Mouse (Mus musculus) layer of hippocampus, postnatal 10 days (tissue): ENCODE data around the gene Olfr145. TPM values are rescaled to one million over a fixed set of nuclear protein-coding genes. Genes with fewer than 3 reads are reported as not detected.

Experiments used
- DNase-seq, 2 experiments: peaks; one replicate each; pipeline ENCODE4 v3.0.0; 2021; ENCODE audit warnings: low spot score in 2 of 2
- long read RNA-seq: library from polyadenylated mRNA; stranded (forward); transcript quantifications from one replicate; pipeline ENCODE4 v2.0.0, GENCODE M21; 2023
- total RNA-seq, 2 experiments: library from RNA; stranded (reverse); gene quantifications; 2 replicates each; pipeline ENCODE4 v1.2.3; 2021

The Olfr145 gene
- not detected for total RNA-seq
- long read RNA-seq: 0 reads

- no peak for DNase-seq
Observed at GRCm38 (mm10) chr9:37896661-37897060, at the start of gene Olfr145. Olfr145 (plus strand) TSS chr9:37896724.

DNA sequence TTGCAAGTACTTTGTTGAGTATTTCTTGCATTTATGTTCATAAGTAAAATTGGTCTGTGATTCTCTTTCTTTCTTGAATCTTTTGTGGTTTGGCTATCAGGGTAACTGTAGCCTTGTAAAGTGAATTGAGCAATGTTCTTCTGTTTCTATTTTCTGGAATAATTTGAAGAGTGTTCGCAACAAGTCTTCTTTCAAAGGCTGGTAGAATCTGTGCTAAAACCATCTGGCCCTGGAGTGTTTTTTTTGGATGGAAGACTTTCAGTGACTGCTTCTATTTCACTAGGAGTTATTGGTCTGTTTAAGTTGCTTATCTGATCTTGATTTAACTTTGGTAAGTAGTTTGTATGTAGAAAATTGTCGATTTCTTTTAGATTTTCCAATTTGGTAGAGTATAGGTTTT, 47.3 kb upstream of the Olfr145 start:
- no peak for DNase-seq

GRCm38 (mm10) chr9:37853969-37854368, 42.6 kb upstream of the Olfr145 start, which contains the start of gene Olfr877:
Olfr877 (plus strand) TSS chr9:37854269.
- no peak for DNase-seq

- DNase-seq: no peak
Observed at GRCm38 (mm10) chr9:37863325-37863724, 33.2 kb upstream of the Olfr145 start.

DNA sequence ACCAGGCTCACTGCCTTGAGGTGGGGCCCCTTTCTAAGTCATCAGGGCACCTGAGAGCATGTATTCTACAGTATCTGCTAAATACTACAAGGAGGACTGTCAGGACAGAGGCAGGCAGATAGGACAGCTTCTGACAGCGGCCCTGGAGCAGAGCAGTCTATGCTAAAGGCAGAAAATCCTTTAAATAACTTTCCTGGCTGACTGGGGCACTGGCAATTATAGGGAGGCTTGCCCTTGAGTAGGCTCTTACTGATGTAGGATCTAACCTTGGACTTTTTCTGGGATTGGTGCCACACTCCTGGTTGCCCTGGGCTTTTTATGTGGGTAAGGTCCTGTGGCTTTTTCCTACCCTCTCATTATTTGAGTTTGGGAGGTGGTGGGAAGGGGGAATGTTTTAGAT, 26.3 kb upstream of the Olfr145 start:
- no peak for DNase-seq

GRCm38 (mm10) chr9:37871097-37871496, 25.4 kb upstream of the Olfr145 start:
- no peak for DNase-seq

- no peak for DNase-seq
Observed at GRCm38 (mm10) chr9:37871536-37871935, 25.0 kb upstream of the Olfr145 start.

DNA sequence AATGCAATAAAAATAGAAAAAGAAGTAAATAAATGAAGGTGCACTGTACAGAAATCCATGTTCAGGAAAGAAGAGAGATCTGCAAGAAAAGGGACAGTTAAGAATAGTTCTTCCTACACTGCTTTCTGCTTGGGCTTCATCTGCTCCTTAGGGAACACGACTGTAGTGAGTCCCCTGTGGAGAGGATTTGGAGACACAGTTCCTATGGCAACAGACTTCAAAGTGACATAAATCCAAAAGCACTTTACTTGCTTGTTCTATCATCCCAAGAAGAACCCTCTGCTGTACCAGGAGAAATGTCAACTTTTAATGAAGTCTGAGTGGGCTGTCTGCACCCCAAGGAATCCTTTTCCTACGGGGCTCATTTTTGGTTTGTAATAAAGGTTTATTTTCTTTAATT, 5.6 kb upstream of the Olfr145 start:
- no peak for DNase-seq

DNA sequence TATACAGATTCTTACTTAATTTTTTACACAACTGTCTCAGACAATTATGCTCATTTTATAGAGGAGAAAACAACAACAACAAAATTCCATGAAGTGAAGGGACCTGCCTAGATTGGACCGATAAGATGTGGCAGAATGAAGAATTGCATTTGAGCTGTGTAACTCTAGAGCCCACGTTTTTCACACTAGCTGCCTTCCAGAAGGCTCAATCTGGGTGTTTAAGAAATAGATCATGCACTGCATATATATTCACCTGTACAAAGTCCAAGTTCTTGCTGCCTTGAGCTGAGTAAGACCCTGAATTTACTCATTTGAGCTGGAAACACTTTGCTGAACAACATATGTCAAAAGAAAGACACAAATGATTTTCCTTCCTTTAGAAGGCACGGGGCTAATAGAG, 9.0 kb downstream of the Olfr145 start:
- DNase-seq: no peak

- DNase-seq: no peak
Observed at GRCm38 (mm10) chr9:37917540-37917939, 21.0 kb downstream of the Olfr145 start, which contains the start of gene Olfr878. Olfr878 (plus strand) TSS chr9:37917840.

DNA sequence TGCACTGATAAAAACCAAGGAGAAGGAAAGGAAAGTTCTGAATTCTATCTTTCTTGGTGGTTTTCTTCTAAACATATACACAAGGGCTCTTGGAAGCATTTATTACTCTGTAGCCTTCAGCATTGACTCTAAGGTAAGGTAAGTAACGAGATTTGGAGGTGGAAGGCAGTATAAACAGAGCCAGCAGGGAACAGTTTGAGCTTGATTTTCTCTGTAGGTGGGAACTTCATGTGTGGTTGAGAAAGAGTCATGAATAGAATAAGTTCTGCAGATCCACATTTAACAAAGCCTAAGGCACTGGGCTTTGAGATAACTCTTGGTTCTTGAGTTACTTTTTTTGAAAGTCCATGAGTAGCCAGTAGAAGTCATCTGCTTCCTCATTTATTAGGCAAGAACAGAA, 21.5 kb downstream of the Olfr145 start:
- DNase-seq: no peak

DNA sequence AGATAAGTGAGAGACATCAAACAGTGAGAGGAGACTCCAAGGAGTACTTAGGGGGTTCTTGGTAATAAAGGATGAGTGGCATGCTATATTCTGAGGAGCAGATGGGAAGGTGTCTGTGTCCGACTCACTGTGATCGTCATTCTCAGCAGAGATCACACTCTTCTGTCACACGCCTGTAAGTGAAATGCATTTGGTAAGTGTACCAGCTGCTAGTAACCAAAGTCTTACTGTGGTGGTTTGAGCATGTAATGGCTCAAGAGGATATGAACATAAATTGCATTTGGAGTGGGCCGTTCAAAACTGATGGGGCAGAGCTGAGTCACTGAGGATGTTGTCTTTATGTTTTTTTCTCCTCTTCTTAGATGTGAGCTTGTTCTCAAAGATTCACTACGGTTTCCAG, 27.7 kb downstream of the Olfr145 start:
- DNase-seq: no peak

GRCm38 (mm10) chr9:37925445-37925844, 28.9 kb downstream of the Olfr145 start:
- DNase-seq: no peak

DNA sequence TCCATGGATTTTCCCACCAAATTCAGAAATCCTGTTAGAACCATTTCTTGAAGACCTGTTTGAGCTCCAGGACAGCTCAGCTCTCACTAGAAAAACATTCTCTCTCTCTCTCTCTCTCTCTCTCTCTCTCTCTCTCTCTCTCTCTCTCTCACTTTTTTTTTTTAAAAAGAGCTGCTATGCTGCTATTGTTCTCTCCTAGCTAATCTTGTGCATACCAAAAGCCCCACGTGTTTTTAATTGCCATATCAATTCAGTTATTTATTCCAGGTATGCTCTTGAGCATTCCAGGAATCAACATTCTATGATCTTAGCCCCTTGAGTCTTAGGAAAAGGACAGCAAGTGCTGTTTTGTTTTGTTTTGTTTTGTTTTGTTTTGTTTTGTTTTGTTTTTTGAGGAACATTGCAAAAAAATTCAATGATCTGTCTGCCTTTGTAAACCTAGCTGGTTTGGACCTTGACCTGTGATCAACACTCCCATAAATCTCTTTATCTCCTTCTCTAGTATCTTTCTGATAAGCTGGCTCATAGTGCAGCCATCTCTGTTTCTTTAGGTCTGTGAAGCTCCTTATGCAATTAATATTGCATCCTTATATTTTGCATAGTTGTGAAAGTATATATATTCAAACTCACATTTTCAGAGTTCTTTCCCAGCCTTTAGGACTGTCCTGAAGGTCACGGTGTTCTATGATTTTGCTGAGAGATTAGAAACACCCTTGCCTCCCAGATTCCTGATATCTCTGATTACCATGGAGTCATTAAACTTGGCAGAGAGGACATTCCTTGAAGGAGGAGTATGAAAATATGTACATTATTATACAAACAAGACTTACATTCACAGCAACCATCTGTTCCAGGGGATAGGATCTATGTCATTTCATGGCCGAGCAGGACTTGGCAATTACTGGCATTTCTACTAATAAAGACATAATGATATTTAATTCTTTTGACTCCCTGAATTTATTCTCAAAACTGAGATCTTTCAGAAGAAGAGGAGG, 29.8 kb downstream of the Olfr145 start:
- no peak for DNase-seq

- peak; percentile 69 to 76 for DNase-seq
Observed at GRCm38 (mm10) chr9:37932519-37932918, 36.0 kb downstream of the Olfr145 start.

DNA sequence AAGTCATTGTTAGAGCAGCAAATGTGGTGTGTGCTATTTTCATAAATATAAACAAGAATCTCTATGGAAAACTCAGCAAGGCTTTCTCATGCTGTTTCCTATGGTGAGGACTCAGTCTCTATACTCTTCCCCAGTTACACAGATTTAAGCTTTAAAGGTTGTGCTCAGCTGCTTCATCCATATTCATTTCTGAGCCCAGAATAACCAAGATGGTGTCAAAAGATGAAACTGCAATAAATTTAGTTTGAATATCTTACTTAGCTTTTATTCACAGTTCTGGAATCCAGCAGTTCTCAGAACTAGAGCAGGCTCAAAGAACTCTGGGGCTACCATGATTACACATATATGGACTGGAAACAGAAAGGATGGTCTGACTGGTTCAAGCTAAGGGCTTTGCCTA, 37.6 kb downstream of the Olfr145 start:
- no peak for DNase-seq

- DNase-seq: no peak
Observed at GRCm38 (mm10) chr9:37941167-37941566, 44.6 kb downstream of the Olfr145 start.

Other genes starting within 250 kb of the Olfr145 start
- gene Tbrg1, start 239.4 kb upstream of the Olfr145 start, total RNA-seq: 10 to 100 TPM; 53.4 to 55.6 TPM
- gene Panx3, start 227.5 kb upstream of the Olfr145 start, total RNA-seq: not detected
- gene Olfr160, start 180.5 kb upstream of the Olfr145 start, total RNA-seq: not detected
- gene Olfr874, start 151.6 kb upstream of the Olfr145 start, total RNA-seq: not detected
- not detected for gene Olfr875, start 124.9 kb upstream of the Olfr145 start, total RNA-seq
- gene Olfr876, start 93.7 kb upstream of the Olfr145 start, total RNA-seq: not detected
- gene Olfr877, start 42.5 kb upstream of the Olfr145 start, total RNA-seq: not detected
- gene Olfr878, start 21.1 kb downstream of the Olfr145 start, total RNA-seq: not detected
- gene Olfr881, start 95.1 kb downstream of the Olfr145 start, total RNA-seq: not detected
- not detected for gene Olfr883, start 129.1 kb downstream of the Olfr145 start, total RNA-seq
- gene Olfr884, start 149.8 kb downstream of the Olfr145 start, total RNA-seq: not detected
- not detected for gene Olfr885, start 164.6 kb downstream of the Olfr145 start, total RNA-seq
- gene Olfr887, start 187.3 kb downstream of the Olfr145 start, total RNA-seq: not detected
- not detected for gene Olfr888, start 211.4 kb downstream of the Olfr145 start, total RNA-seq
- gene Olfr889, start 218.5 kb downstream of the Olfr145 start, total RNA-seq: not detected
- gene Olfr890, start 245.8 kb downstream of the Olfr145 start, total RNA-seq: not detected